Mouse (Mus musculus) heart, embryonic 10.5 days (tissue): ENCODE measurements at regions not wholly inside any gene's neighbourhood (a gene's known extent, or its start where the extent isn't known, plus 50 kb on each side); places are given as distances from the start of the nearest gene placed in this dataset.

Experiments used
- DNase-seq: peaks from one replicate; pipeline ENCODE4 v3.0.0-alpha.2; 2017; ENCODE audit warnings: low spot score
- H3K27ac ChIP-seq: fragments of 300-500 bp; sonication (generic); 2 replicates; pipeline ENCODE4 v1.5.1; 2016; ENCODE audit warnings: mild to moderate bottlenecking
- H3K27me3 ChIP-seq: fragments of 300-500 bp; sonication (generic); 2 replicates; pipeline ENCODE4 v1.6.1; 2016; ENCODE audit warnings: mild to moderate bottlenecking; ENCODE audit not compliant: poor library complexity, insufficient read depth, severe bottlenecking
- H3K36me3 ChIP-seq: fragments of 300-500 bp; sonication (generic); 2 replicates; pipeline ENCODE4 v1.6.1; 2016; ENCODE audit warnings: mild to moderate bottlenecking, moderate library complexity
- H3K4me1 ChIP-seq: fragments of 300-500 bp; sonication (generic); 2 replicates; pipeline ENCODE4 v1.6.1; 2016; ENCODE audit warnings: mild to moderate bottlenecking
- H3K4me3 ChIP-seq: fragments of 300-500 bp; sonication (generic); 2 replicates; pipeline ENCODE4 v1.5.1; 2016; ENCODE audit warnings: mild to moderate bottlenecking, moderate library complexity
- H3K9me3 ChIP-seq: fragments of 300-500 bp; sonication (generic); 2 replicates; pipeline ENCODE4 v1.6.1; 2016; ENCODE audit warnings: mild to moderate bottlenecking, moderate library complexity
- WGBS: fragments of 180-500 bp; shearing (Covaris S2); methylation state at CpG from one replicate; pipeline ENCODE4 v1.1.7; 2016; 5-methylcytosine and 5-hydroxymethylcytosine counted together

DNA sequence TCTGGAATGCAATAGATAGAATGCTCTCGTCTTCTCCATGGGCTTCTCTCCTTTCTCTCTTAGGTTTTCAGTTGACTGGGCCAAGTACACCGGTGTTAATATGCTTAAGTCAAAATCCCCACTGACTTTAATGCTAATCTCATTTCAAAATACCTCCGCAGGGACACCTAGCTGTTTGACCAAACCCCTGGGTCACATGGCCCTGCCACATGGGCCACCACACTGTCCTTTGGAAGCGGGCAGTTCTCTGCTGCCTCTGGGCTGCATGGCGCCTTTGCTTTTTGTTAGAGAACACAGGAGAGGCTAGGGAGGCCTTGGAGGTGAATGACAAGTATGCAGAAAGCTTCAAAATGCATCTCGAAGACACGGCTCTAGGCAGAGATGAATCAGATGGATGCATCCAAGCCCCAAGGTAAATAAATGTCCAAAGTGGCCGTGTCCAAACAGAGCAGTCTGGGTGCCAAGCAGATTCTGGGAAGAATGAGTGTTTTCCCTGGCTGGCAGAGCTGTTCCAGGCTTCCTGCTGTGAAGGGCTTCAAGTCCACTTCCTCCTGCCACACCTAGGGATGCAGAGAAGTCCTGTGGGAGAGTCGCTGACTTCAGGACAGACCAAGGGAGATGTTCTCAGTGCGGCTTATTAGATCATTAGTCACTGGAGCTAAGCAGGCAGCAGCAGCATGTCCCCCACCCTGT, 147.4 kb upstream of the Klf14 start:
- Histone ChIP-seq H3K4me3 (no peak overlapping the region), H3K9me3 (0 out of 2 replicates have a peak, but pooled peaks cover 4% of the 10 kb centered on the region), H3K4me1 (peaks cover 25% of the 10 kb centered on the region), H3K27me3 (no peaks in the 10 kb centered on the region), H3K27ac (no peak overlapping the region), H3K36me3 (peaks cover 3% of the 10 kb centered on the region; the same call in 1 of the 2 replicates)
- no peak for DNase-seq
- 68% methylated on average over 10 of the region's 10 CpGs for WGBS

DNA sequence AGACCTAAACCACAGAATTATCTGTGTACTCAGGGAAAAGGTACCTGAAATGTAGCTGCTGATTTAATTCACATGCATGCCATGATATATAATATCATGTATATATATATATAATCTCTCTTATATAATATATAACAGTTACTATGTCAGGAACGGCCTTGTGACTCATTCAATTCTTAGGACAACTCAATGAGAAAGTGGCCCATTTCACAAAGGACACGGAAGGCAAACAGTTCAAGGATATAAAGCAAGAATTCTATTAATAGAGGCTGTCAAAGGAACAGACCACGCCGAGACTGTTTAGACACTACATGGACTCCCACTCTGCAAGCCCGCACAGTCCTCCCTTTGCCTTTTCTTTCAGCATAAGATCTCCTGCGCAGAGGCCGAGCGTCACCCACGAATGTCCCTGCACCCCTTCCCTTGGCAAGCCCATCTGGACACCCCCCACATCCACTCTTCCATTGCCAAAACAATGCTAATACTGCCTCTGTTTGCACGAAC, 148.0 kb upstream of the Klf14 start:
- Histone ChIP-seq H3K36me3 (peaks cover 3% of the 10 kb centered on the region; the same call in 1 of the 2 replicates), H3K27ac (peak overlapping the region; percentile 79), H3K4me3 (no peak overlapping the region), H3K9me3 (0 out of 2 replicates have a peak, but pooled peaks cover 4% of the 10 kb centered on the region), H3K27me3 (no peaks in the 10 kb centered on the region), H3K4me1 (peaks cover 31% of the 10 kb centered on the region)
- DNase-seq = no peak
- 75% methylated on average over 10 of the region's 10 CpGs for WGBS

DNA sequence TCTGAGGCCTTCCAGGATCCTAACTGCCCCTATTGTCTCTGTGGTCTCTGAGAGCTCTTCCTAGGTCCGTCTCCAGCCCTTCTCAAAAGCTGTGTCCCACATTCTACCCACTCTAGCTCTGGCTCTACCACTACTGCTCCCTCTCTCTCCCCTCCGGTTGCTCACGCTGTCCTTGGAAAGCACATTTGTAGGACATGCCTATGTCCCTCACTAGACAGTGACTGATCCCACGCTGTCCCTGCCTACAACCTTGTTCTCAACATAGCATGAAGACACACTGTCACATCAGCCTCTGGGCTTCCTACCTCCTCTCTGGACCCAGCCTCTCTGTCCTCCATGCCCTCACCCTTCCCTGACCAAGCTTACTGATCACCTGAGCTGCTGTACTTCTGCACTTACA, 148.5 kb upstream of the Klf14 start:
- 72% methylated on average over 4 of the region's 4 CpGs for WGBS
- no peak for DNase-seq
- peaks cover 3% of the 10 kb centered on the region; the same call in 1 of the 2 replicates for H3K36me3 ChIP-seq
- H3K9me3 ChIP-seq = 0 out of 2 replicates have a peak, but pooled peaks cover 4% of the 10 kb centered on the region
- peaks cover 35% of the 10 kb centered on the region for H3K4me1 ChIP-seq
- H3K27ac ChIP-seq = peak overlapping the region; percentile 79
- no peaks in the 10 kb centered on the region for H3K27me3 ChIP-seq
- no peak overlapping the region for H3K4me3 ChIP-seq

DNA sequence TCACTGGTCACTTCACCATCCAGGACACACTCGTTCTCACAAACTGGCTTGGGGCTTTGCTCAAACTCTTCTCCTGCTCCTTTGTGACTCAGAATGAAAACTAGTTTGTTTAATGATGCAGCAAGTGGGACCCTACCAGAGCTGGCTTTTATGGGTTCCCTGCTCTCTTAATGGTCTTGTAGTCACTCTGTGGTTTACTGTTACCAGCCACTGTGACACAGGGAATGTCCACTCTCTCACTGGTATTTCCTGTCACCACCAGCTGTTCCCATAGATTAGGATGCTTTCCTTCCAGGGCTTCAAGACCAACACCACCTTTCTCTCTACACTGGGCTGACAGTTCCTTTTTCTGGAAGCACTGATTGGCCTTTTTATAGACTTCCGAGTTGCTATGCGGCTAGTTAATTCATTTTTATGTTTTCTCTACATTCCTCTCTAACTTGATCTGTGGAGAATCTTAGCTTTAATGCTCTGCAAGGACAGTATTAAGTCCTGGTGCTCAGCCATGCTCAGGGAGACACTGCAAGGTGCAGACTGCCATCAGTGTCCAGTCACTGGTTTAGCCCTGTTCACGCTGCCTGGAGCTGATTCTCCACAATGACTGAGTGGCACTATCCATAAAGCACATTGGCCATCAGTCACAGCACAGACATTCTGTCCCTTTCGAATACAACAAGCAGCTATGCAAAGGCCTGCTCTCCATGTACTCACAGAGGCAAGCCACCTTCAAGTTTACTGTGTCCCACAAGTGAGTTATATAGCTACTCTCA, 149.2 kb upstream of the Klf14 start:
- no peak overlapping the region for H3K4me3 ChIP-seq
- H3K27ac ChIP-seq = peak overlapping the region; percentile 79
- H3K4me1 ChIP-seq = peaks cover 42% of the 10 kb centered on the region
- WGBS = 49% methylated on average over 5 of the region's 5 CpGs
- no peaks in the 10 kb centered on the region for H3K27me3 ChIP-seq
- H3K9me3 ChIP-seq = 0 out of 2 replicates have a peak, but pooled peaks cover 4% of the 10 kb centered on the region
- peaks cover 3% of the 10 kb centered on the region; the same call in 1 of the 2 replicates for H3K36me3 ChIP-seq
- no peak for DNase-seq

DNA sequence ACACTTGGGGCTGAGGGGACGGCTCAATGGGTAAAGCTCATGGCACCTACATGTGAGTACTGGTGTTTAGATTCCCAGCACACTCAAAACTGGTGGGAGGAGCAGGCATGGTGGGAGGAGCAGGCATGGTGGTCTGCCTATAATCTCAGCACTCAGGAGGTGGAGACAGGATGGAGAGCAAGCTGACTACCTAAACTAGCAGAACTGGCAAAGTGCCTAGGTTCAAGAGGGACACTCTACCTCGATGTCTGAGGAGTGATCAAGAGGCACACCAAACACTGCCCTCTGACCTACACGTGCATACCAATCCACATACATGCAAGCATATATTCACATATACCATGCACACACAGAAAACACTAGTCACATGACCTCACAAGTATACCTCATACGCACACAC, 150.7 kb upstream of the Klf14 start:
- DNase-seq = no peak
- Histone ChIP-seq H3K4me3 (no peak overlapping the region), H3K9me3 (0 out of 2 replicates have a peak, but pooled peaks cover 4% of the 10 kb centered on the region), H3K4me1 (peaks cover 53% of the 10 kb centered on the region), H3K36me3 (peaks cover 3% of the 10 kb centered on the region; the same call in 1 of the 2 replicates), H3K27me3 (no peaks in the 10 kb centered on the region), H3K27ac (no peak overlapping the region)
- WGBS = 91% methylated on average over 4 of the region's 4 CpGs

DNA sequence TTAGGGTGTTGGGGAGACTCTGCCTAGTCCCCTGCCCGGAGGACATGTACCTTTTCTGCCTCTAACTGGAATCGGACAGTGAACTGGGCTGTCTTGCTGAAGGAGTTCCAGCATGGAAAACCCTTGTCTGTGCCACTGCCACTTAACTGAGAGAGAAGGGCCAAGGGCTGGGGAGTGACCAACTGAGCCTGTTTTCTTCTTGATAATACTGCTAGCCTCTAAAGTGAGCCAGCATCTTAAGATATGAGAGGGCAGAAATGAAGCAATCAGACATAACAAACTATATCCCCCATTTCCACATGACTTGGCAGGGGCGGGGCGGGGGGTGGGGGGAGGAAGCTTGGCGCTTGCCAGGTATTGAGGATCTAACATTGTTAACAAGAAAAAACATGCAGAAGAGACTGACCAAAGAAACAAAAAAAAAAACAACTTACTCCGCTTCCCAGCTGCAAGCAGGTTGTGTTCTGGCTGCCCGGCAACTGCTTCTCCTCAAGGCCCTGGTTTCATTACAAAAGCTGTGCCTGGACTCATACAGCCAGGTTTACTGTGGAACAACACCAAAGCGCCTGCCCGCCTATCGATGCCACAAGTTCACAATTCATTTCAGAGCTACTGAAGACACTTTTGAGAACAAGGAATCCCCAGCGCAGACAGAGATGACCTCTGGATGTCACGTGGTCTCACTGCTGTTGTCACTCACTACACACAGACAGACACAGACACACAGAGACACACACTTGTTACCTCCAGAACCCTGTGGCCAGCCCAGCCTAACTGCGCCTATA, 153.6 kb upstream of the Klf14 start:
- no peak for DNase-seq
- Histone ChIP-seq H3K27me3 (no peaks in the 10 kb centered on the region), H3K36me3 (peaks cover 3% of the 10 kb centered on the region; the same call in 1 of the 2 replicates), H3K27ac (peak overlapping the region; percentile 42; the same call in 1 of the 2 replicates), H3K4me1 (peaks cover 66% of the 10 kb centered on the region), H3K4me3 (no peak overlapping the region), H3K9me3 (0 out of 2 replicates have a peak, but pooled peaks cover 4% of the 10 kb centered on the region)
- WGBS = 78% methylated on average over 13 of the region's 13 CpGs

DNA sequence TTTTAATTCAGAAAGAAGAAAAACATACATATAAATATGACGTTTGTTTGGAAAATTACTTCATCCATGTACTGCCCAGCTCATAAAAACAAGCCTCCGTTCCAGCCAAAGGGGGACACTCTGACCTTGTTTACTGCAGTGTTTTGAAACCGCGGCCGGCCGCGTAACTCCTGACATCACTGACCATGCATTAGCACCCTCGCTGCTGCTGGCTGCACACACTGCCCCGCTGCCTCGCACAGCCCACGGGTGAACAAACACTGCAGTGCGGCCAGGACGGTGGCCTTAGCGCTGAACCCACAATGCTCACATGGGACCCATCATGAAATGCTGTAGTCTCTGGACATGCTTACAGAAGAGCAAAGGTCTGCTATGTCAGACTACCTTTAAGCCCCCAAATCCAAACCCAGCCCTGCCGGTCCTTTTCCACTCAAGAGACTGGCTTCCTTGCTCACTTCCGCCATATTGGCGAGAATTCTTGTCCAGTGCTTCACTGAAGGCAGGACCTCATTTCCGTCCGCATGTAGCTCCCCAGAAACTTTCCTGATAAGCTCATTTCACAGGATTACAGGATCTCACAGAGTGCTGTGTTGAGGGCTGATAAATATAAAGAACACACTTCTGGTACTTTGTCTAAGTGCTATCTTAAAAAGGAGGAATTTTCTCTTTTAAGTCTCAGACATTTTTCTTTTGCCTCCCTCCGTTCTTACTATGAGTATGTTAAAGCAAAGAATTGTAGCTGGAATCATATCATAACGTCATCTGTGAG, 154.9 kb upstream of the Klf14 start:
- Histone ChIP-seq H3K27me3 (no peaks in the 10 kb centered on the region), H3K36me3 (peaks cover 3% of the 10 kb centered on the region; the same call in 1 of the 2 replicates), H3K27ac (peak overlapping the region; percentile 79), H3K4me3 (no peak overlapping the region), H3K9me3 (0 out of 2 replicates have a peak, but pooled peaks cover 4% of the 10 kb centered on the region), H3K4me1 (peaks cover 60% of the 10 kb centered on the region)
- no peak for DNase-seq
- WGBS = 77% methylated on average over 21 of the region's 21 CpGs

DNA sequence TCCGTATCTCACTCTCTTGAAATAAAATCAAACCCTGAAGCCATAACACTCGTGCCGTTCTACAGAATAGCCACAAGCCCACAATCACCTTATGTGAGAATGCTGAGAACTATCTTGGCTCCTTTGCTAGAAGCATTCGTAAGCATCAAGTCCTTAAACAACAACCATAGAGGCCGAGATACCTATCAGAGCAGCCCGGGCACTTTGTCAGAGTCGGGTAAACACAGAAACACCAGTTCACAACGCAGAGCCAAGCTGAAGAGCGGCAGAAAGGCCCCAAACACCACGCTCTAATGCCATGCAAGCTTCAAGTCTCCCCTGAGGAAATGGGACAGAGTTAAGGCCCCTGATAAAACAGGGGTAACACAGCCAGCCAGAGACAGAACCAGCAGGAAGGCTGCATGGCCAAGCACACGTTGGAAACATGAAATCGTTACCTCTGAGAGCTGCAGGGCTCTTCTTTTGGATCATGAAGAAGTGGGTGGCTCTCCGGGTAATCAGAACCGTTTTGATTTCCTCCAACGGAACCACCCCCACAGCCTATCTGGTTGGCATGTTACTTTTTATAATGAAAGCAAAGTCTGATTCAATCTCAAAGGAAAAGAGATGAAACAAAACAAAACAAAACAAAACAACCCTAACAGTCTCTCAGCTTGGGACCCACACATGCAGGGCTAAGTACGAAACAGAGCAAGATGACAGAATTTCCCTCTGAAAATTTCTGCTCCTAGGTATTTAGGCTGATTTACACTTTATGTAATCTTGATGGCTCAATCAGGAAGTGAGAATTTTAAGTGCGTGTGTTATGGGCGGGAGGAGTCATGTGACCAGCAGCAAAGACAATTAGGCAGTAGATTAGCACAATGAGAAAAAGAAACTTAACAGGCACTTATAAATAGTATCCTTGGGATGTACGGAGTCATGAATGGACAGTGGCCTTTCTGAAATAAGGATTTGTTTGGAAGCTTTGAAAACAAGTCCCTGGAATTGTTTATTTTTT, 155.8 kb upstream of the Klf14 start:
- no peaks in the 10 kb centered on the region for H3K27me3 ChIP-seq
- H3K4me1 ChIP-seq = peaks cover 62% of the 10 kb centered on the region
- H3K9me3 ChIP-seq = no peaks in the 10 kb centered on the region
- no peaks in the 10 kb centered on the region for H3K36me3 ChIP-seq
- H3K4me3 ChIP-seq = no peak overlapping the region; the same call in 1 of the 2 replicates
- no peak for DNase-seq
- H3K27ac ChIP-seq = peak overlapping the region; percentile 79
- 46% methylated on average over 19 of the region's 19 CpGs for WGBS

DNA sequence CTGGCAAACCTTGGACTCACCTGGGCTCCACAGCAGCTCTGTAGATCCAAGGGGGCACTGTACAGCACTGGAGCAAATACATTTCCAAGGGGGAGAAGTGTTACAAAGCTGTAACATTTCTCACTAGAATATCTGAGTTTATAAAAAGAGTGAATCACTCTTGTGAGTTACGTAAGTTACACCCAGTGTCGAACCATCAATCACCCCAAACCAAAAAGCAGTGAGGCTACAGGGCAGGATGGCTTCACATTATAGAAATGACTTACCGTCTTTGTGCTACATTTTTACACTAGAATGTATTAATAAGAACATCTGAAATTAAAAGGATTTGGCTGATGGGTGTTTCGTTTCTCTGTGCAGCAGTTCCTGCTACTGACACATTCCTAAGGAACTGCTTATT, 156.7 kb upstream of the Klf14 start:
- 74% methylated on average over 4 of the region's 4 CpGs for WGBS
- Histone ChIP-seq H3K27ac (peak overlapping the region; percentile 79; the same call in 1 of the 2 replicates), H3K4me1 (peaks cover 65% of the 10 kb centered on the region), H3K36me3 (no peaks in the 10 kb centered on the region), H3K4me3 (no peak overlapping the region), H3K9me3 (no peaks in the 10 kb centered on the region), H3K27me3 (no peaks in the 10 kb centered on the region)
- DNase-seq = no peak

DNA sequence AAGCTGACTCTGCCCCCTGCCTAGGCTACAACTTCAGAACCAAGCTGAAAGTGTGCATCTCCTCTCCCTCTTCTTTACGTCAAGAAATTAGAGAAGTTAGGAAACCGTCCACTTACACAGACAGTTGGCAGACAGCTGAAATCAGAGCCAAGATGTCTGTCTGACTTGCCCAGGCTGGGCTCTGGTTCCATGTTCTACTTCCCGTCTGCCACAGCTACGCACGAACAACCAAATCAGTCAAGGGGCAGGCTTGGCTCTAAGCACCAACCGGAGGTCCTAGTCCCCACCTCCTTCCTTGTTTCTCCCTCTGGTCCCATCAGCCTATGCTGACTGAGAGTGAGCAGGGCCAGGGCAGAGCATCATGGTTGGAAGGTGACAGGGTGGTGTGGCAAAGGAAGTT, 157.5 kb upstream of the Klf14 start:
- DNase-seq = no peak
- H3K27me3 ChIP-seq = no peaks in the 10 kb centered on the region
- no peaks in the 10 kb centered on the region for H3K9me3 ChIP-seq
- peak overlapping the region; percentile 45; the same call in 1 of the 2 replicates for H3K27ac ChIP-seq
- peaks cover 66% of the 10 kb centered on the region for H3K4me1 ChIP-seq
- H3K36me3 ChIP-seq = no peaks in the 10 kb centered on the region
- WGBS = 47% methylated on average over 6 of the region's 6 CpGs
- no peak overlapping the region for H3K4me3 ChIP-seq

DNA sequence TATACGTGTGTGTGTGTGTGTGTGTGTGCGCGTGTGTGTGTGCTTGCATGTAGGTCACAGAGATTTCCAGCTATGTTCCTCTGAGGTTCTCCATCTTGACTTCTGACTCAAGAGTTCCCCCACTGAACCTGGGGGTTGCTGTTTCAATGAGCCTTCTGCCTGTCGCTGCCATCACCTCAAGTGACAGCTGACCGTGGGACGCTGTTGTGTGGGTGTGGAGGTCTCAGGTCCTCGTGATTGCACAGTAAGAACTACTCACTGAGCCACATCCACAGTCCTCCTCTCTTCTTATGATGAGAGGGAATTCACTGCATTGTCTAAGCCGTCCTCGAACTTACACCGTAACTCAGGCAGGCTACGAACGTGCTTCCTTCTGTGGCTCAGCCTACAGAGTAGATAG, 158.8 kb upstream of the Klf14 start:
- Histone ChIP-seq H3K4me1 (peaks cover 56% of the 10 kb centered on the region), H3K27me3 (no peaks in the 10 kb centered on the region), H3K9me3 (no peaks in the 10 kb centered on the region), H3K36me3 (no peaks in the 10 kb centered on the region), H3K27ac (no peak overlapping the region), H3K4me3 (no peak overlapping the region)
- 84% methylated on average over 12 of the region's 12 CpGs for WGBS
- no peak for DNase-seq
